Mouse (Mus musculus): ENCODE measurements around the gene Fbxw13. TPM values are rescaled to one million over a fixed set of nuclear protein-coding genes. Genes with fewer than 3 reads are reported as not detected.

Gene Fbxw13
- polyA plus RNA-seq (2015; fragmentation: Nextera tagmentation; extraction: Ambion mirVana): 0.10 TPM in 1 of 2 replicates, not detected in the other

DNA sequence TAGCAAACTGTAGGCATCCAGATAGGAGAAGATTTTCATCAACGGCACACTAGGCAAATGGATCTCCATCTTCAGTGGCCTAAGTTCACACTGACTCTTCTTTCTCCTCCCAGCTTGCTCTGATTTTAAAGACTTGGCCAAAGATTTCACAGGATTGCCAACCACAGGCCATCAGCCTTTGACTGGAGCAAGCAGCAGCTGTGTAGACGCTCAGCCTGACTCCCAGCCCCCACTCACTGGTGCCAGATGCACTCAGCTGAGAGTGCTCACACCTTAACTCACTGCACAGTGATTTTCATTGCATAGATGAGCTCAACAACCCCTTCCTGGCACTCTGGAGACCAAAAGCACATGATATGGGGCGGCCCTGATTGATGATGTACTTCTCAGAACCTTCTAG, at the start of gene Fbxw13:
Gene Fbxw13, minus strand, starts transcription at position 101 of the 400 bp plus-strand sequence.

DNA sequence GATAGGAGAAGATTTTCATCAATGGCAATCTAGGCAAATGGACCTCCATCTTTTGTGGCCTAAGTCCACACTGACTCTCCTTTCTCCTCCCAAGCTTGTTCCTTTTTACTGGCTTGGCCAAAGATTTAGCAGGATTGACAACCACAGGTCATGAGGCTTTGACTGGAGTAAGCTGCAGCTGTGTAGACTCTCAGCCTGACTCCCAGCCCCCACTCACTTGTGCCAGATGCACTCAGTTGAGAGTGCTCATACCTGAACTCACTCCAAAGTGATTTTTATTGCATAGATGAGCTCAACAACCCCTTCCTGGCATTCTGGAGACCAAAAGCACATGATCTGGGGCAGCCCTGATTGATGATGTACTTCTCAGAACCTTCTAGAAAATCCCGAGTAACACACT, 38.9 kb upstream of the Fbxw13 start, which contains the start of gene Fbxw20:
Gene Fbxw20, minus strand, starts transcription at position 101 of the 400 bp plus-strand sequence.

DNA sequence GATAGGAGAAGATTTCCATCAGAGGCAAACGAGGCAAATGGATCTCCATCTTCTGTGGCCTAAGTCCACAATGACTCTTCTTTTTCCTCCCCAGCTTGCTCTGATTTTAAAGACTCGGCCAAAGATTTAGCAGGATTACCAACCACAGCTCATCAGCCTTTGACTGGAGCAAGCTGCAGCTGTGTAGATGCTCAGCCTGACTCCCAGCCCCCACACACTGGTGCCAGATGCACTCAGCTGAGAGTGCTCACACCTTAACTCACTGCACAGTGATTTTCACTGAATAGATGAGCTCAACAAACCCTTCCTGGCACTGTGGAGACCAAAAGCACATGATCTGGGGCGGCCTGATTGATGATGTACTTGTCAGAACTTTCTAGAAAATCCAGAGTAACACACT, 33.8 kb downstream of the Fbxw13 start, which contains the start of gene Fbxw21:
Gene Fbxw21, minus strand, starts transcription at position 101 of the 400 bp plus-strand sequence.

Other genes with a start within 250 kb of the Fbxw13 start
- 10.7 and 13.9 TPM in 2 replicates for gene Col7a1, start 242.4 kb downstream of the Fbxw13 start, polyA plus RNA-seq (2015; fragmentation: Nextera tagmentation; extraction: Ambion mirVana)
- 0.51 and 0.61 TPM in 2 replicates for gene Ucn2, start 210.0 kb downstream of the Fbxw13 start, polyA plus RNA-seq (2015; fragmentation: Nextera tagmentation; extraction: Ambion mirVana)
- 13.6 and 15.3 TPM in 2 replicates for gene Pfkfb4, start 204.2 kb downstream of the Fbxw13 start, polyA plus RNA-seq (2015; fragmentation: Nextera tagmentation; extraction: Ambion mirVana)
- gene Shisa5, start 157.4 kb downstream of the Fbxw13 start, polyA plus RNA-seq (2015; fragmentation: Nextera tagmentation; extraction: Ambion mirVana): 64.2 and 86.5 TPM in 2 replicates
- 17.5 and 25.8 TPM in 2 replicates for gene Trex1, start 136.2 kb downstream of the Fbxw13 start, polyA plus RNA-seq (2015; fragmentation: Nextera tagmentation; extraction: Ambion mirVana)
- gene Atrip, start 121.9 kb downstream of the Fbxw13 start, polyA plus RNA-seq (2015; fragmentation: Nextera tagmentation; extraction: Ambion mirVana): 11.9 and 14.8 TPM in 2 replicates
- gene Ccdc51, start 113.5 kb downstream of the Fbxw13 start, polyA plus RNA-seq (2015; fragmentation: Nextera tagmentation; extraction: Ambion mirVana): 10.7 and 11.2 TPM in 2 replicates
- 450 and 492 TPM in 2 replicates for gene Tma7, start 113.4 kb downstream of the Fbxw13 start, polyA plus RNA-seq (2015; fragmentation: Nextera tagmentation; extraction: Ambion mirVana)
- 0.88 and 1.3 TPM in 2 replicates for gene Plxnb1, start 100.6 kb downstream of the Fbxw13 start, polyA plus RNA-seq (2015; fragmentation: Nextera tagmentation; extraction: Ambion mirVana)
- not detected in 2 replicates for gene Fbxw21, start 33.9 kb downstream of the Fbxw13 start, polyA plus RNA-seq (2015; fragmentation: Nextera tagmentation; extraction: Ambion mirVana)
- not detected in 2 replicates for gene Fbxw20, start 38.8 kb upstream of the Fbxw13 start, polyA plus RNA-seq (2015; fragmentation: Nextera tagmentation; extraction: Ambion mirVana)
- not detected in 2 replicates for gene Fbxw14, start 91.7 kb upstream of the Fbxw13 start, polyA plus RNA-seq (2015; fragmentation: Nextera tagmentation; extraction: Ambion mirVana)
- gene Fbxw28, start 143.7 kb upstream of the Fbxw13 start, polyA plus RNA-seq (2015; fragmentation: Nextera tagmentation; extraction: Ambion mirVana): not detected in 2 replicates
- gene Fbxw22, start 208.3 kb upstream of the Fbxw13 start, polyA plus RNA-seq (2015; fragmentation: Nextera tagmentation; extraction: Ambion mirVana): not detected in 2 replicates